Mouse (Mus musculus): ENCODE data around the gene Elovl6.

The Elovl6 gene

GRCm38 (mm10) chr3:129647312-129647711, 115.2 kb downstream of the Elovl6 start:
- no peak for DNase-seq (ENCODE audit: low read depth)

GRCm38 (mm10) chr3:129648598-129648997, 116.4 kb downstream of the Elovl6 start:
- no peak for DNase-seq (ENCODE audit: low read depth)

DNA sequence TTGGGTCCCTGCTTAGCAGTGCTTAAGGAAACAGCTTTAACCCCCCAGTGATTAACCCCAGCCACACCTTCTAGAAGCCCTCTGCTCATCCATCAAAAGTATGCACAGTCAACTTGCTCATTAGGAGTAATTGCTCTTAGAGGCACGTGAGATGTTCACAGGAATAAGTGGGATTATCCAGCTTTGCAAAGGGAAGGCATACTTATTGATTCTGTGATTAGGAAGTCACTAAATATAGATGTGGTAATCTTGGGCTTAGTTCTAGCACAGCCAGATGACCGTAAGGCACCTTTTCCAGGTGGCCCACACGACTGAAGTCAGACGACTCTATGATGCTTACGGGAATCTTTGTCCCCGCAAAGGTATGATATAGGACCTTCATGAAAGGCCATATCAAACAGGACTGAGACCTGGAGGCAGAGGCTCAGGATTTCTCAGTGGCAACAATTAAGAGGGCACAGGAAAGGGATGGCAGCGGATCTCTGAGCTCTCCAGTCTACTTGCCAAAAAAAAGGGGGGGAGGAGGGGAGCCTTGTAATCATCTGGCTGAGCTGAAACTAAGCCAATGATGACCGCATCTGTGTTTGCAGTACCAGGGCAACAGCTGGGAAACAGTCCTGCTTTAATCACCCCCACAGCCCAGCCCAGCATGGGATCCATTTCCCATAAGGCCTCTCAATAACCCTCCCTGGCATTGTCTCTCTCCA, 117.6 kb downstream of the Elovl6 start:
- no peak for DNase-seq (ENCODE audit: low read depth)

DNA sequence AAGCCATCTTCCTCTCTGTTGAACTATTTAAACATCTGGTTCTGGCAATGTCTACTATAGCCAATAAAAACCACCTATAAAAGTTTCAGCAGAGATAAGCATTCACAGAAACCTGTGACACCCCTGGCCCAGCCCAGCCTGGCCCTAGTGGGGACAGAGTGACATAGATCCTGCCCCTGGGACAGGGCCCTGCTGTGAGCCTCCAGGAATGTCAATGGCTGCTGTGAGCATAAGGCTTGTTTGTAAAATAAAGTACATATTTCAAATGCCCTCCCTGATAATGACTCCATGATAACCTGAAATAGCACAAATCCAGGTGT, 118.1 kb downstream of the Elovl6 start:
- no peak for DNase-seq (ENCODE audit: low read depth)

GRCm38 (mm10) chr3:129650931-129651330, 118.8 kb downstream of the Elovl6 start:
- DNase-seq (ENCODE audit: low read depth) = no peak

DNA sequence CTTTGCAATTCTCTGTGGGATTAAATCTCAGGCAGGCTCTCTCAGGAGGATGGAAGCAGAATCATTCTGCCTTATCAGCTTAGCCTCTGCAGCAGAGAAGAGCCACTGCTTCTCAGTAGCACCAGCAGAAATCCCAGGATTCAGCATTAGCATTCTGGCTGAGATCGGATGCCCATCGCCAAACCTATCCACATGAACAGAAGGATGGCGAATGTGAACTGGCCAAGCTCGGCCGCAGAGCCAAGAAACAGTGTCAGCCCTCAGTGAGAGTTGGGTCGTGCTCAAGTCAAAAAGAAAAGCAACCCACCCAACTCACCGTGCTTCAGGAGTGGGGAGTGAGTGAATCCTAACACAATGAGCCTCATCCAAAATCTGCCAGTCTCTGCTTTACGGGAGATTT, 119.6 kb downstream of the Elovl6 start:
- DNase-seq (ENCODE audit: low read depth) = no peak

GRCm38 (mm10) chr3:129652476-129652875, 120.3 kb downstream of the Elovl6 start:
- no peak for DNase-seq (ENCODE audit: low read depth)

DNA sequence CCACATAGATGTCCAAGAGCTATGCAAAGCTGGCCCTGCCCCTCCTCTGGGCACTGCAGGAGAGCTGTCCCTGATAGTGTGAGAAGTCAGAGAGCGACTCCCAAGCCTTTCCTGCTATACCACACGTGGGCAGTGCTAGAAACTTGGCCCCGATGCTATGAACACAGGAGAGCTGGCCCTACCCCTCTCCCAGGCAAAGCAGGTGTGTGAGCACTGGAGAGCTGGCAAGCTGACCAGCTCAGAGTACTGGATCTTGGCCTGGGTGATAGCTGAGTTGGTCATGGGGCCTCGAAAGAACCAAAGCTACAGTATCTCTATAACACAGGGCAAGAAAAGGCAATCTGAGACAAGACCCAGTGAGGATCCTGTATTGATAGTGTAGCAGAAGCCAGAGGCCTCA, 124.4 kb downstream of the Elovl6 start:
- DNase-seq (ENCODE audit: low read depth) = no peak

- DNase-seq (ENCODE audit: low read depth) = no peak
These were observed 125.1 kb downstream of the Elovl6 start for GRCm38 (mm10) chr3:129657222-129657621.

- no peak for DNase-seq (ENCODE audit: low read depth)
These were observed 125.6 kb downstream of the Elovl6 start for GRCm38 (mm10) chr3:129657775-129658174.

DNA sequence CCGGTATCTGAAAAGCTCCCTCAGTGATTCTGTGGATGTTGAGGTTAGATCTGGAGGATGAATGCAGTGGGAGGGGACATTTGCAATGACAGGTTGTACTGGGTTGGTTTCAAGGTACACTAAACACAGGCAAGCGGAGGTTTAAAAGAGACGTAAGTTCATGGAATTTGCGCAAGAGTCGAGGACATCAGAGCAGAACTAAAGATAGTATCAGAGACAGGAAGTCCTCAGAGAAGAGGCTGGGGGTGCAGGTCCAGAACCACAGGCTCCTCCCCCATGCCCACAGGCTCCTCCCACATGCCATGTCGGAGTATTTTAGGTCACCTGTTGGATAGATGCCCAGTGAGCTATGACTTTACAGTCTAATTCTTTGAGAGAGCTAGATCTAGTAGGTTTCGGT, 126.6 kb downstream of the Elovl6 start:
- peak; percentile 75 for DNase-seq (ENCODE audit: low read depth)

DNA sequence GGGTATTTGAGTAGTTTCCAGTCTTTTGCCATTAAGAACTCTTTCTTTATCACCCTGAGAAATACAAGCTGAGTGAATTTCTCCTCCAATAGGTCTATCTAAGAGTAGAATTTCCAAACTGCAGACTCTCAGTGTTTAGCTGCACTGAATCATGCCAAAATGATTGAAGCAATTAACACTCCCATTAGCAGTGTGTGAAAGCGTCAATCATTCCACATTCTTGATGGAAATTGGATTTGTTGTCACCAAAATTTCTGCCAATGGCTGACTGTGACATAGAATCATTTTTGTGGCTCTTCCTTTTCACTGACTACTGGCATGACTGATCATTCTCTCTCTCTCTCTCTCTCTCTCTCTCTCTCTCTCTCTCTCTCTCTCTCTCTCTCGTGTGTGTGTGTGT, 131.8 kb downstream of the Elovl6 start:
- no peak for DNase-seq (ENCODE audit: low read depth)

DNA sequence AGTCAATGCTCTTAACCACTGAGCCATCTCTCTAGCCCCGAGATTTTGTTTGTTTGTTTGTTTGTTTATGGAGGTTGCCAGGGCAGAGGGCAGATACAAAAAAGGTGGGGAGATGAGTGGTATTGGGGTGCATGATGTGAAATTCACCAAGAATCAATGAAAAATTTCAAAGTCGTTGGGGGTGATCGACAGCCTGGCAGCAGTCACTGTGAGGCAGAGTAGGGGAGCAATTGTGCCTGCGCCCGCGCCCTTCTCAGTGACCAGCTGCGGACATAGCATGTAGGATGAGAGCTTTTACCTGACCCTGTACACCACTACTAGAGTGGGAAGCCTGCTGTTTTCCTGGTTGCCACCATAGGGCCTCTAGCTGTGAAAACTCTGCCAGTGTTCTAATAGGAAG, 143.8 kb downstream of the Elovl6 start:
- no peak for DNase-seq (ENCODE audit: low read depth)

- no peak for DNase-seq (ENCODE audit: low read depth)
These were observed 148.1 kb downstream of the Elovl6 start for GRCm38 (mm10) chr3:129680258-129680657.

DNA sequence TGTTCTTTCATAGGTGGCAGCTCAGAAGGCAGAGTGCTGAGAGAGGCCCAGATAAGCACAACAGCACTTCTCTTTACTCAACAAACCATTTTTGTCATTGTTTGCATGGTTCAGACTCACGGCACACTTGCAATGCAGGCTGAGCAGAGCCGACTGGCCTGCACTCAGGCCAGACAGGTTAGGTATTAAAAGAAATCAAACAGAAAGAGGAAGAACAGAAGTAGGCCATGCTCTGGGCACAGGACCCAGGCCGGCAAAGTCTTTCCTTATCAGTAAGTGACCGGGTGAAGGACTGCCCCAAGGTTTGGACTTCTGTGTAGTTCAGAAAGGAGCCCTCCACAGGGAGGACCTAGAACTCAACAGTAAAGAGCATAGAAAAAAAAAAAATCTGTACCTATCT, 149.7 kb downstream of the Elovl6 start:
- DNase-seq (ENCODE audit: low read depth) = no peak

DNA sequence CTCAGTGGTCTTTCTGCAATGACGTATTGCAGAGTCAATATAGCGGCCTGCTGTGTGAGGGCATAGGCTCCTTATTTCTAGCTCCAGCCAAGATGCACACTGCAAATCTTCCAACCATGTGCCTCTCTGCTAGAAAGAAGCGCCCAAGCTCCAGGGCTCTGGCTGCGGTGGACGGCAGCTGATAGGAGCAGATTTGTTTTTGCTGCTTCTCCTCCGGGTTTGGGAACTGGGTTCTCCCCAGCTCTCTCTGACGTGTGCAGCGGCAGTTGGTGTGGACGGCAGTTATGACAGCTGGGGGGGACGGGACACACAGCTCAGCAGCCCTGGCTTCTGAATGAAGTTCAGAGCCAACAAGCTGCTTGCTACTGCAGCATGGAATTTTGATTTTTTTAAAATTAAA, 150.2 kb downstream of the Elovl6 start:
- DNase-seq (ENCODE audit: low read depth) = no peak

DNA sequence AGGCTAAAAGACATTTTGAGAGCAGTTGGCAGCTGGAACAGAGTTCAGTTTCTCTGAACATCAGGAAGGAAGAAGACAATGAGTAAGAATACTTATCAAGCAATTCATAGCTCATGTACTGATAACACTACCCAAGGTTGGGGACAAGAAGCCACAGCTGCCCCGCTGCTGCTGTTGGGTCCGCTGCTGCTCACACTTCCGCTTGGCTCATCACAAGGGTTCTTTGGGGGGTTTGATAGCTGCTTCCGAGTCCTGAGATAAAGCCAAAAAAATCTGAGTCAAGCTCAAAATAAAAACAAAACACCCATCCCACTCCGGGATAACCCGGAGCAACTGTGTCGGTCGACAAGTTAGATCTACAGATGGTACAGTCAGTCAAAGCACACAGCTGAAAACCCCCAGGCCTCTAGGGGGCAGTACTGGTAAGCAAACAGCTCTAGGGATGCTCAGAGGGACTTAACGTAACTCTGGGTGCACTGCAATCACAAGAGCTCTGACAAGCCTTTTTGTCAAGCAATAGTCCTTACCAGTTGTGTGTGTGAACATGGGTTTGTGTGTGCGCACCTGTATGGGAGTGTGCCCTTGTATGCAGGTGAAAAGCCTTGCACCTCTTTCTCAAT, 151.0 kb downstream of the Elovl6 start:
- DNase-seq (ENCODE audit: low read depth) = peak; percentile 62

GRCm38 (mm10) chr3:129686196-129686595, 154.0 kb downstream of the Elovl6 start:
- DNase-seq (ENCODE audit: low read depth) = no peak

DNA sequence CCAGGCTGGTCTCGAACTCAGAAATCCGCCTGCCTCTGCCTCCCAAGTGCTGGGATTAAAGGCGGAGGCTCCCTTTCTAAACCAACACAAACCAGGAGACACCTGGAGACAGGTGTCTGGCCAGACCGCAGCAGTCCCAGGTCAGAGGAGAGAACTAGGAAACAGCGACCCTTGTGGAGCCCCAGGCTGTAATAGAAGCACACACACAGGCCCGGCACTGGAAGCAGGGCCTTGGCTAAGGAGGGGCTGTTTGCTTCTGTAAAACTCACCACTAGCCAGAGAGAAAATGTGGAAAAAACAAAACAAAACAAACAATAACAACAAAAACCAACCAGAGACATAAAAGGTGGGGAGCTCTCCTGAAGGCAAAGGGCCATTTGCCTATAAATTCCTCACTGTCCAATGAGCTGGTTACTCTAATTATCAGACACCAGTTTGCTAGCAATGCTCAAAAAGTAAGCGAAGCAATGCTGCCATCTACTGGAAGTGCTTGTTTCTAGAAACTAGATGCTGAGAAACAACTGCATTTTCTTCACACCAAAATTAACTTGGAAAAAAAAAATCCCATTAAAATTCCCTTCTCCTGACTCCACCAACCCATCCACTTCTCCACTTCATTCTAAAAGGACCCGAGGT, 154.7 kb downstream of the Elovl6 start:
- peak; percentile 76 for DNase-seq (ENCODE audit: low read depth)

DNA sequence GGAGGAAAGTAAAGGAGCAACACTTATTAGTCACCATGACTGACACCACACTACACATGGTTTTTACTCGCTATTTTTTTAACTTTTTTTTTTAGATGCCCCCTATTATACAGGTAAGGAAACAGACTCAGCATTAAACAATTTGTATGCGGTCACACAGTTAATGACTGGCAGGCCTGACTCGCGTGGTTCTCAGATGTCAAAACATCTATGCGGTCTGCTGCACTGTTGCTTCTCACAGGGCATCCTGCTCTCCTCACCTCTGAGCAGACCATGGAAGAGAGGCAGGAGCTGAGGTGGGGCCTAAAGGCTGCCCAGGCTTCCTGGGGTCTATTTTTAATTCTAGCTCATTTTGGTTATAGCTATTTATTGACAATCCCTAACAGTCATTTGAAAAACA, 155.3 kb downstream of the Elovl6 start:
- DNase-seq (ENCODE audit: low read depth) = no peak
